Mouse (Mus musculus) cerebellum, adult 2 months (tissue): ENCODE results near the gene Frrs1l. TPM values are rescaled to one million over a fixed set of nuclear protein-coding genes. Genes with fewer than 3 reads are reported as not detected.
A peak's percentile ranks its signal among the peaks of the same experiment; 100 is the strongest.

Experiments used
- DNase-seq, 2 experiments: peaks; one replicate each; pipeline ENCODE4 v3.0.0; 2021
- H3K27ac ChIP-seq: fragments of 200-500 bp; 2 replicates; pipeline ENCODE4 v1.5.1; 2012; ENCODE audit warnings: low read length, control low read depth, inconsistent platforms; ENCODE audit not compliant: insufficient read depth
- H3K27me3 ChIP-seq: fragments of 200-500 bp; 2 replicates; pipeline ENCODE4 v1.6.1; 2012; ENCODE audit warnings: inconsistent platforms, mild to moderate bottlenecking, low read length, moderate library complexity; ENCODE audit not compliant: control insufficient read depth, insufficient read depth
- H3K4me1 ChIP-seq: fragments of 200-500 bp; 2 replicates; pipeline ENCODE4 v1.6.1; 2011; ENCODE audit warnings: low read length; ENCODE audit not compliant: control insufficient read depth, insufficient read depth
- H3K4me3 ChIP-seq: fragments of 200-500 bp; replicated peaks from 2 replicates; pipeline ENCODE3; 2011; ENCODE audit warnings: mild to moderate bottlenecking, low read depth, low read length, control low read depth; ENCODE audit not compliant: insufficient read depth
- CTCF ChIP-seq: fragments of 200-500 bp; IDR thresholded peaks from 2 replicates; pipeline ENCODE4 v1.5.1; 2011; ENCODE audit warnings: low read depth, mild to moderate bottlenecking, control low read depth, low read length, moderate library complexity, borderline replicate concordance; ENCODE audit not compliant: insufficient read depth
- POLR2A ChIP-seq: fragments of 200-500 bp; IDR thresholded peaks from 2 replicates; pipeline ENCODE4 v1.6.1; 2011; ENCODE audit warnings: low read length, control low read depth, borderline replicate concordance; ENCODE audit not compliant: insufficient read depth
- WGBS: fragments of 180-500 bp; shearing (Covaris S2); methylation state at CpG from one replicate; pipeline ENCODE4 v1.1.7; 2018; 5-methylcytosine and 5-hydroxymethylcytosine counted together
- polyA plus RNA-seq: library from polyadenylated mRNA; depleted of rRNA; stranded (reverse); fragments of >200 nt; gene quantifications from 2 replicates; pipeline ENCODE4 v1.2.3, GENCODE M21; 2012; rRNA removed

Gene Frrs1l
- 102 and 111 TPM in 2 replicates for polyA plus RNA-seq

- H3K27me3 ChIP-seq: no peaks in the 10 kb centered on the region
- peak within 1 kb of the TSS; percentile 93 for H3K4me3 ChIP-seq
- 2% methylated on average over 43 of the region's 44 CpGs for WGBS
- DNase-seq: peak; percentile 82 to 84
- peak within 1 kb of the TSS; percentile 82 for H3K27ac ChIP-seq
- peaks cover 13% of the 10 kb centered on the region for H3K4me1 ChIP-seq
- no peak for TF ChIP-seq CTCF
- TF ChIP-seq POLR2A: 0 out of 2 replicates have a peak, but pooled peaks have one; percentile 28
Measured at GRCm38 (mm10) chr4:56990215-56990584, at the start of gene Frrs1l. TSS of gene Frrs1l (minus strand) at chr4:56990391.

GRCm38 (mm10) chr4:57039127-57040031 is 49.2 kb upstream of the Frrs1l start:
- peak overlapping the region; percentile 29 for H3K4me3 ChIP-seq
- peak; percentile 79 to 86 for DNase-seq
- no peaks in the 10 kb centered on the region for H3K27me3 ChIP-seq
- H3K4me1 ChIP-seq: peaks cover 38% of the 10 kb centered on the region
- WGBS: 8% methylated on average over 20 of the region's 23 CpGs
- peak overlapping the region; percentile 91 for H3K27ac ChIP-seq
- no peak for TF ChIP-seq CTCF
- TF ChIP-seq POLR2A: 0 out of 2 replicates have a peak, but pooled peaks have one; percentile 17

DNA sequence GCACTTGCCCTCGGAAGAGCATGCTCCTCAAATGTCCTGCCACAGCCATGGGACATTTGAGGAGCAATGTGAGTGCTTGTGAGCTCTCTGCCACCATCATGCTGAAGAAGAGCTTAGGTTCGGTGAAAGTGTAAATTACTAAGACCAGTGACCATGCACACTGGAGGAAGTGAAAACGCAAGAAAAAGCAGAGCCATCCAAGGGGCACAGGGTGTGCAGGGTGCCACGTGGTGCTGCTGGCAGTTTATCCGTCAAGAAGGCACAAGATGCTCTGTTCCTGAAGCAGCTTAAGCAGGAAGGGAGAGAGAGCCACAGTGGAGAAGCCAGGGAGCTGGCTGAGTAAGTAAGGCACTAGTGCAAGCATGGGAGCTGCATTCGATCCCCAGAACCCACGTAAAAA is 47.4 kb upstream of the Frrs1l start:
- Histone ChIP-seq H3K27me3 (no peaks in the 10 kb centered on the region), H3K4me3 (no peak overlapping the region), H3K4me1 (peaks cover 30% of the 10 kb centered on the region), H3K27ac (no peak overlapping the region)
- WGBS: 51% methylated on average over 7 of the region's 7 CpGs
- DNase-seq: no peak
- TF ChIP-seq POLR2A: no peak
- no peak for TF ChIP-seq CTCF

- Histone ChIP-seq H3K4me3 (no peak overlapping the region), H3K4me1 (peaks cover 15% of the 10 kb centered on the region), H3K27ac (no peak overlapping the region), H3K27me3 (no peaks in the 10 kb centered on the region)
- no peak for TF ChIP-seq POLR2A
- TF ChIP-seq CTCF: peak; percentile 18; the same call in 1 of the 2 replicates
- DNase-seq: no peak
- 83% methylated on average over 5 of the region's 5 CpGs for WGBS
Measured at GRCm38 (mm10) chr4:57034169-57034568, 44.0 kb upstream of the Frrs1l start.

DNA sequence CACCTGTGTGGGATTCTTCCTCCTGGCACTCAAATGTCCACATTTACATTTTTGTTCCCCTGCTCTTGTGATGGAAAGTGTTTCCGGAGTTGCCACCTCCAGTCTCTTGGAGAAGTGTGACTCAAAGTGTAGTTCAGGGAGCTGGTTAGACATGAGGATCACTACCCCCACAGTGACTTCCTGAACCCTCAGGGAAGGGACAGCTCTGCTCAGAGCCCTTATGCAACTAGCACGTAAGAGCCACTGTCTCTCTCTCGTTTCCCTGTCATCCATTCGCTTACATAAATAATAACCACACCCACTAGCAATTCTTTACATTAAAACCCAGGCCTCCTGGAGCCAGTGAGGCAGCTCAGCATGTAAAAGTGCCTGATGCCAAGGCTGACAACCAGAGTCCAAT is 41.2 kb upstream of the Frrs1l start:
- WGBS: 82% methylated on average over 4 of the region's 4 CpGs
- TF ChIP-seq CTCF (no peak), POLR2A (no peak)

GRCm38 (mm10) chr4:57027954-57028353 is 37.8 kb upstream of the Frrs1l start:
- no peak for DNase-seq
- H3K27ac ChIP-seq: no peak overlapping the region
- 58% methylated on average over 10 of the region's 10 CpGs for WGBS
- no peaks in the 10 kb centered on the region for H3K27me3 ChIP-seq
- TF ChIP-seq POLR2A (no peak), CTCF (no peak)
- no peak overlapping the region for H3K4me3 ChIP-seq
- H3K4me1 ChIP-seq: no peaks in the 10 kb centered on the region

More for the DNA sequence above, 41.2 kb upstream of the Frrs1l start:
- H3K27me3 ChIP-seq: no peaks in the 10 kb centered on the region
- H3K4me3 ChIP-seq: no peak overlapping the region
- DNase-seq: no peak
- no peak overlapping the region for H3K27ac ChIP-seq
- H3K4me1 ChIP-seq: no peaks in the 10 kb centered on the region

- TF ChIP-seq CTCF (no peak), POLR2A (no peak)
- H3K4me3 ChIP-seq: no peak overlapping the region
- 85% methylated on average over 3 of the region's 3 CpGs for WGBS
- DNase-seq: no peak
- H3K4me1 ChIP-seq: no peaks in the 10 kb centered on the region
- no peaks in the 10 kb centered on the region for H3K27me3 ChIP-seq
- H3K27ac ChIP-seq: no peak overlapping the region
Measured at GRCm38 (mm10) chr4:57023527-57023926, 33.3 kb upstream of the Frrs1l start.

DNA sequence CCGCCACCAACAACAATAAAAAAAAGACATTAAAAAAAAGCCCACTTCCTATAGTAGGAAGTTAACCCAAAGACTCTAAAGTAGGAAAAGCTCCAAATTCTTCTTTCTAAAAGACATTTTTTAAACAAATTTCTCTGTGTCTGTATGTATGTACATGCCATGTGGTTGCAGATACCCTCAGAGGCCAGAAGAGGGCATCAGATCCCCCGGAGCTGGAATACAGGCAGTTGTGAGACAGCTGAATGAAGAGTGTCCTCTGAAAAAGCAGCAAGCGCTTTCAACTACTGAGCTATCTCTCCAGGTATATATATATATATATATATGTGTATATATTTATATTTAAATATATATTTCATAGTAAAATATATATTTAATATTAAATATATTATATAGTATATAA is 31.1 kb upstream of the Frrs1l start:
- Histone ChIP-seq H3K4me1 (no peaks in the 10 kb centered on the region), H3K27ac (no peak overlapping the region), H3K27me3 (no peaks in the 10 kb centered on the region), H3K4me3 (no peak overlapping the region)
- 90% methylated on average over 3 of the region's 3 CpGs for WGBS
- TF ChIP-seq POLR2A: no peak
- peak; percentile 22; the same call in 1 of the 2 replicates for TF ChIP-seq CTCF
- DNase-seq: no peak
